Mouse (Mus musculus): ENCODE measurements around the gene Usp7. TPM values are rescaled to one million over a fixed set of nuclear protein-coding genes. Genes with fewer than 3 reads are reported as not detected.

Usp7 gene
- polyA plus RNA-seq, 1 experiment from 2014 or later: 31.9 TPM

DNA sequence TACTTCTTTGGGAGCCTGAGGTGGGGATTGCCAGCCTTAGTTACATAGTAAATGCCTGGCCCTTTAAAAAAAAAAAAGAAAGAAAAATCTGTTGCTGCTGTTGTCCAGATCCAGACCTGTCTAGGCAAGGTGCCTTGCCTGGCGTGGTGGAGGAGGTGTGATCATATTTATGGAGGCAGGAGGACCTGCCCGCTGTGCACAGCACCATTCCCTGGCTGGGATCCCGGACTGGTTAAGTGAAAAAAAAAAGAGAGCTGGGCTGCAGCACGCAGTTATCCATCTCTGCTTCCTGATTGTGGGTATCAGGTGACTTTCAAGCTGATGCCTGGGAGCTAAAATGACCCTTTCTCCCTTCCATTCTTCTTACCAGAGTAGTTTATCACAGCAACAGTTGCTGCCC, 107.0 kb downstream of the Usp7 start:
- Histone ChIP-seq H3K9ac (ENCODE audit: low read depth, low read length) (no peak overlapping the region), H3K36me3 (ENCODE audit: control insufficient read depth, insufficient read depth, low read length) (peaks cover 10% of the 10 kb centered on the region), H3K4me2 (no peak overlapping the region), H3K4me1 (ENCODE audit: control insufficient read depth, insufficient read depth, low read length) (peaks cover 8% of the 10 kb centered on the region; the same call in 1 of the 2 replicates), H3K9me3 (replicated peaks; ENCODE audit: control insufficient read depth, low read length) (no peaks in the 10 kb centered on the region), H3K27ac (ENCODE audit: low read depth, low read length) (no peak overlapping the region), H3K27me3 (ENCODE audit: control insufficient read depth, insufficient read depth, low read length) (no peaks in the 10 kb centered on the region), H3K4me3 (ENCODE audit: low read depth, low read length) (no peak overlapping the region)
- ATAC-seq (replicated peaks; ENCODE audit: insufficient number of reproducible peaks, low FRiP score, low TSS enrichment): no peak
- 71% methylated on average over 4 of the region's 4 CpGs for WGBS (ENCODE audit: insufficient replicate concordance)

DNA sequence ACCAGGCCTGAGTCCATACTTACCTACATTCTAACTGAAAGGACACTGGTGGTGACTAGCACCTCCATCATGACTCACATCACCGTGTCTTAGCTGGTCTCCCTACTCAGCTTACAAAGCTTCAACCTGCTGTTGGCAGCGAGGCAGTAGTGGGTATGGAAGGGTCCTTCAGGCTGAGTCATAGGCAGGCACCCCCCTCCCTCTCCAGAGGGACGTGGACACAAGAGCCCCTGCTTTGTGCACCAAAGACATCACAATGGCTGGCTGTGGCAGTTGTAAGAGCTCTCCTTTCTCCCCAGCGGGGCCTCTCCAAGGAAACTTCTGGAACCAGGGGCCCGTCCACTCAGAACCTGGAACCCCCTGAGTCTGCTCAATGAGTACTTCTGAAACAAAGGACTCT, 111.6 kb downstream of the Usp7 start, which contains the start of gene Gm5767:
TSS of gene Gm5767 (plus strand) at position 301 of the 400 bp plus-strand sequence.
- H3K36me3 ChIP-seq (ENCODE audit: control insufficient read depth, insufficient read depth, low read length): no peaks in the 10 kb centered on the region; the same call in 1 of the 2 replicates
- H3K27ac ChIP-seq (ENCODE audit: low read depth, low read length): no peak within 1 kb of the TSS
- H3K9me3 ChIP-seq (replicated peaks; ENCODE audit: control insufficient read depth, low read length): no peaks in the 10 kb centered on the region
- WGBS (ENCODE audit: insufficient replicate concordance): 77% methylated on average over 5 of the region's 5 CpGs
- H3K9ac ChIP-seq (ENCODE audit: low read depth, low read length): no peak within 1 kb of the TSS
- no peak within 1 kb of the TSS for H3K4me3 ChIP-seq (ENCODE audit: low read depth, low read length)
- H3K4me1 ChIP-seq (ENCODE audit: control insufficient read depth, insufficient read depth, low read length): no peaks in the 10 kb centered on the region
- no peak for ATAC-seq (replicated peaks; ENCODE audit: insufficient number of reproducible peaks, low FRiP score, low TSS enrichment)
- no peaks in the 10 kb centered on the region for H3K27me3 ChIP-seq (ENCODE audit: control insufficient read depth, insufficient read depth, low read length)
- no peak within 1 kb of the TSS for H3K4me2 ChIP-seq

DNA sequence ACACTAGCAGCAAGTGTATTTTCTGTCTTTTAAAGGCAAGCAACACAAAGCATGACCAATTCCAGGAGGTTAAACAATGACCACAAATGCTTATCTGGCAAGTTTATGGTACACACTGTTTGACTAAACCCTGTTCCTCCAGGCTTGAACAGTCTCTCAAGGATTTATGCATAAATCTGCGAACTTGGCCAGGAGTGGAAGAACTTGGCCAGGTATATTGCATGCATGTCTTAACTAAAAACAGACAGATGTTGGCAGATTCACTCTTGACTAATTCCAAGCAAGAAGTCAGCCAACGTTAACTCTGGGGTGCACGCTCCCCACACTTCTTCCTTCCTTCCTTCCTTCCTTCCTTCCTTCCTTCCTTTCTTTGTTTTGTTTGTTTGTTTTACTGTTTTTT, 112.3 kb downstream of the Usp7 start:
- Histone ChIP-seq H3K27me3 (ENCODE audit: control insufficient read depth, insufficient read depth, low read length) (no peaks in the 10 kb centered on the region), H3K9ac (ENCODE audit: low read depth, low read length) (no peak overlapping the region), H3K9me3 (replicated peaks; ENCODE audit: control insufficient read depth, low read length) (no peaks in the 10 kb centered on the region), H3K36me3 (ENCODE audit: control insufficient read depth, insufficient read depth, low read length) (no peaks in the 10 kb centered on the region), H3K4me2 (no peak overlapping the region), H3K4me1 (ENCODE audit: control insufficient read depth, insufficient read depth, low read length) (no peaks in the 10 kb centered on the region), H3K27ac (ENCODE audit: low read depth, low read length) (no peak overlapping the region), H3K4me3 (ENCODE audit: low read depth, low read length) (no peak overlapping the region)
- 73% methylated on average over 3 of the region's 3 CpGs for WGBS (ENCODE audit: insufficient replicate concordance)
- ATAC-seq (replicated peaks; ENCODE audit: insufficient number of reproducible peaks, low FRiP score, low TSS enrichment): no peak

DNA sequence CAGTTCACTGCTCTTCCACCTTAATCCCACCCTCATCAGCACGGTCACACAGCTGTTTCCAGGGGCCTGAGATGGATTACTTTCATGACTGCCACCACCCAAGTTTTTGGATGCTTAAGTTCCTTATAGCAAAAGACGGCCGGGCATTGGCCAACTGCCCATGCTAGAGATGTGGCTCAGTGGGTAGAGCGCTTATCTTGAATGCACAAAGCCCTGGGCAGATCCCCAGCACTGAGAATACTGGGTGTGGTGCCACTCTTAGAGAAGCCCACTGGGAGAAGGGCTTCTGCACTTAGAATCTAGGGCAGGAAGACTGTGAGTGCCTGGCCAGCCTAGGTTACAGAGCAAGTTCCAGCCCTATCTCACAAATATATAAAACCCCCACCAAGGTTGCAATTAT, 113.4 kb downstream of the Usp7 start:
- no peak overlapping the region for H3K4me3 ChIP-seq (ENCODE audit: low read depth, low read length)
- no peaks in the 10 kb centered on the region for H3K9me3 ChIP-seq (replicated peaks; ENCODE audit: control insufficient read depth, low read length)
- H3K27ac ChIP-seq (ENCODE audit: low read depth, low read length): no peak overlapping the region
- H3K27me3 ChIP-seq (ENCODE audit: control insufficient read depth, insufficient read depth, low read length): no peaks in the 10 kb centered on the region
- no peak for ATAC-seq (replicated peaks; ENCODE audit: insufficient number of reproducible peaks, low FRiP score, low TSS enrichment)
- no peak overlapping the region for H3K4me2 ChIP-seq
- no peaks in the 10 kb centered on the region for H3K36me3 ChIP-seq (ENCODE audit: control insufficient read depth, insufficient read depth, low read length)
- no peak overlapping the region for H3K9ac ChIP-seq (ENCODE audit: low read depth, low read length)
- H3K4me1 ChIP-seq (ENCODE audit: control insufficient read depth, insufficient read depth, low read length): no peaks in the 10 kb centered on the region
- WGBS (ENCODE audit: insufficient replicate concordance): 82% methylated on average over 4 of the region's 4 CpGs

DNA sequence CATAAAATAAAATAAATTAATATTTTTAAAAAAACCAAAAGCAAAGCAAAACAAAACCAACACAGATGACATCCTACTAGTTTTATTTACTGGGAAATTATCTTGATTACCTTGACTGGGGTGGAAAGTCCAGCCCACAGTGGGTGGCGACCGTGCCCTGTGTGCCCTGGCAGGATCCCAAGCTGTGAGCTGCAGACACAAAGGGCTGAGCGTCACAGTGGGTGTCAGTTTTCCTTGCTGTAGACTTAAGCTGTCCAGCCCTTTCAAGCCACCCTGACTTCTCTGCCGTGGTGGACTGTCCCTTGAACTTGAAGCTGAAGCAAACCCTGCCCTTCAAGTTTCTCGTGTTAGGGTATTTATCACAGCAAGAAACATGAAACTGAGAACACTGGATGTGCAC, 114.1 kb downstream of the Usp7 start:
- WGBS (ENCODE audit: insufficient replicate concordance): 70% methylated on average over 5 of the region's 5 CpGs
- Histone ChIP-seq H3K4me1 (ENCODE audit: control insufficient read depth, insufficient read depth, low read length) (no peaks in the 10 kb centered on the region), H3K4me2 (no peak overlapping the region), H3K36me3 (ENCODE audit: control insufficient read depth, insufficient read depth, low read length) (no peaks in the 10 kb centered on the region), H3K27me3 (ENCODE audit: control insufficient read depth, insufficient read depth, low read length) (no peaks in the 10 kb centered on the region), H3K27ac (ENCODE audit: low read depth, low read length) (no peak overlapping the region), H3K4me3 (ENCODE audit: low read depth, low read length) (no peak overlapping the region), H3K9ac (ENCODE audit: low read depth, low read length) (no peak overlapping the region), H3K9me3 (replicated peaks; ENCODE audit: control insufficient read depth, low read length) (no peaks in the 10 kb centered on the region)
- no peak for ATAC-seq (replicated peaks; ENCODE audit: insufficient number of reproducible peaks, low FRiP score, low TSS enrichment)

DNA sequence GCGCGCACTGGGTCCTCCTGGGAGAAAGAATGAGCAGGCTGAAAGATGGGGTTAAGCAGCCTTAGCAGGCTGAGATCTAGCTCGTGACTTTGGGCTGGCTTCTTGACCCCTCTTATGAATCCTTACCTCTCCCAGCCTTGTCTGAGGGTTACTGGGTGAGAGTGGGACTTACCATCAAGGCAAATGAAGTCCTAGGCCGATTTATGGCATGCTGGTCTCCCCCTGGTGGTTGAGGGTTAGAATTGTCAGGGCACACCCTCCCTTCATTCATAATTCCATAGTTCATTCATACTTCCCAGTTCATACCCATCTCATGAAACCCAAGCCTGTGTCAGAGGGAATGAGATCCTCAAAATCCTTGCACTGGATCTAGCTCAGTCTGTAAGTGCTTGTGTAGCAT, 115.3 kb downstream of the Usp7 start:
- Histone ChIP-seq H3K27me3 (ENCODE audit: control insufficient read depth, insufficient read depth, low read length) (no peaks in the 10 kb centered on the region), H3K9me3 (replicated peaks; ENCODE audit: control insufficient read depth, low read length) (no peaks in the 10 kb centered on the region), H3K4me1 (ENCODE audit: control insufficient read depth, insufficient read depth, low read length) (no peaks in the 10 kb centered on the region), H3K27ac (ENCODE audit: low read depth, low read length) (no peak overlapping the region), H3K4me2 (no peak overlapping the region), H3K36me3 (ENCODE audit: control insufficient read depth, insufficient read depth, low read length) (no peaks in the 10 kb centered on the region), H3K9ac (ENCODE audit: low read depth, low read length) (no peak overlapping the region), H3K4me3 (ENCODE audit: low read depth, low read length) (no peak overlapping the region)
- WGBS (ENCODE audit: insufficient replicate concordance): 47% methylated on average over 4 of the region's 4 CpGs
- ATAC-seq (replicated peaks; ENCODE audit: insufficient number of reproducible peaks, low FRiP score, low TSS enrichment): no peak

DNA sequence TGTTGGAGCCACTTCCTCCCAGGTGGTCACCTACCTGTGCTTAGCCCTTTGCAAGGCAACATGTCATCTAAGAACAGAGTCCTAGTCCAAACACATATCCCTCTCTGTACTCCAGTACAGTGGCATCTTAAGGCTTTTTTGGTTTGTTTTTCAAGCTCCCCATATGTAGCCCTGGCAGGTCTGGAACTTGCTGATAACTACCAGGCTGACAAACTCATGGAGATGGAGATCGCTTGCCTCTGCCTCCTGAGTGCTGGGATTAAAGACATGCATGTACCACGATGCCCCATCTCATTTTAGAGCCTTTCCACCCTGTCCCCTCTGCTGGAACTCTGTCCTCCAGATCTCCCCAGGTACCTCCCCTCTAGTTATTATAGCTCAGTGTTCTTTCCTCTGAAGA, 115.9 kb downstream of the Usp7 start:
- Histone ChIP-seq H3K9ac (ENCODE audit: low read depth, low read length) (no peak overlapping the region), H3K4me3 (ENCODE audit: low read depth, low read length) (no peak overlapping the region), H3K9me3 (replicated peaks; ENCODE audit: control insufficient read depth, low read length) (no peaks in the 10 kb centered on the region), H3K36me3 (ENCODE audit: control insufficient read depth, insufficient read depth, low read length) (no peaks in the 10 kb centered on the region), H3K27ac (ENCODE audit: low read depth, low read length) (no peak overlapping the region), H3K4me2 (no peak overlapping the region), H3K4me1 (ENCODE audit: control insufficient read depth, insufficient read depth, low read length) (no peaks in the 10 kb centered on the region), H3K27me3 (ENCODE audit: control insufficient read depth, insufficient read depth, low read length) (no peaks in the 10 kb centered on the region)
- 64% methylated on average over 2 of the region's 2 CpGs for WGBS (ENCODE audit: insufficient replicate concordance)
- no peak for ATAC-seq (replicated peaks; ENCODE audit: insufficient number of reproducible peaks, low FRiP score, low TSS enrichment)

DNA sequence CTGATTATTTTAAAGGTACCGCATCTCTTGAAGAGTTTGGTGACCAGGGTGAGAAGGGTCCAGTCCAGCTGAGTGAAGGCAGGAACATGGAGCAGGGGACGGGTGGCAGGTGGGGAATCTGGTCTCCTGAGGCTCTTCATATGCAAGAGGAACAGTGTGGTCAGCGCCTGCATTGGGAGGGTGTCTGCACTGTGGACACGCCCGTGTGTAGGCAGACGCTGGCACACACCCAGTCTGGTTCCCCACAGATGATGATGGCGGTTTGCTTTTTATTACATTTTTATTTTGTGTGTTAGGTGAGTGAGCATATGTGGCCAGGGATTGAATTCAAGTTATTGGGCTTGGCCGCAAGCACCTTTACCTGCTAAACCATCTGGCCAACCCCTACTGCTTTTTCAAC, 116.5 kb downstream of the Usp7 start:
- ATAC-seq (replicated peaks; ENCODE audit: insufficient number of reproducible peaks, low FRiP score, low TSS enrichment): no peak

DNA sequence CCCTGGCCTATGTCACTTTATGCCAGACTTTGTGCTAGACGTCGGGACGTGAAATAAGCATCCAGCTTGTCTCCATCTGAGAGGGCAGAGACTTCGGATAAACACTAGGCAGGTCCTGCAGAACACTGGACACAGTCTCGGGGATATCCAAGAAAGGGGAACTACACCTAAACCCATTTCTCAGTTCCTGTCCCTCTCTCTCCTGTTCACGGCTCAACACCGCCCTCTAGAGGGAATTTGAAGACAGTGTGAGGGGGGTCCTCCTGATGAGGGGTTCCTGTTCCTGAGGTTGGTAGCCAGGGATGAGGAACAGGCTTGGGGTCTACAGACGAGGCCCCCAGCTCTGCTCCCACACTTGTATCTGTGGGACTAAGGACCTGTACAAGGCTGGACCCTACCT, 117.9 kb downstream of the Usp7 start:
- ATAC-seq (replicated peaks; ENCODE audit: insufficient number of reproducible peaks, low FRiP score, low TSS enrichment): no peak
- no peaks in the 10 kb centered on the region for H3K36me3 ChIP-seq (ENCODE audit: control insufficient read depth, insufficient read depth, low read length)
- no peak overlapping the region for H3K4me3 ChIP-seq (ENCODE audit: low read depth, low read length)
- peaks cover 19% of the 10 kb centered on the region for H3K4me1 ChIP-seq (ENCODE audit: control insufficient read depth, insufficient read depth, low read length)
- H3K9me3 ChIP-seq (replicated peaks; ENCODE audit: control insufficient read depth, low read length): no peaks in the 10 kb centered on the region
- H3K27ac ChIP-seq (ENCODE audit: low read depth, low read length): no peak overlapping the region
- 5% methylated on average over 8 of the region's 8 CpGs for WGBS (ENCODE audit: insufficient replicate concordance)
- no peak overlapping the region for H3K9ac ChIP-seq (ENCODE audit: low read depth, low read length)
- H3K4me2 ChIP-seq: no peak overlapping the region
- no peaks in the 10 kb centered on the region for H3K27me3 ChIP-seq (ENCODE audit: control insufficient read depth, insufficient read depth, low read length)

More for the DNA sequence above, 116.5 kb downstream of the Usp7 start:
- no peaks in the 10 kb centered on the region for H3K36me3 ChIP-seq (ENCODE audit: control insufficient read depth, insufficient read depth, low read length)
- no peak overlapping the region for H3K27ac ChIP-seq (ENCODE audit: low read depth, low read length)
- no peak overlapping the region for H3K4me3 ChIP-seq (ENCODE audit: low read depth, low read length)
- no peaks in the 10 kb centered on the region for H3K27me3 ChIP-seq (ENCODE audit: control insufficient read depth, insufficient read depth, low read length)
- peaks cover 5% of the 10 kb centered on the region for H3K4me1 ChIP-seq (ENCODE audit: control insufficient read depth, insufficient read depth, low read length)
- no peaks in the 10 kb centered on the region for H3K9me3 ChIP-seq (replicated peaks; ENCODE audit: control insufficient read depth, low read length)
- no peak overlapping the region for H3K4me2 ChIP-seq
- H3K9ac ChIP-seq (ENCODE audit: low read depth, low read length): no peak overlapping the region
- 80% methylated on average over 8 of the region's 8 CpGs for WGBS (ENCODE audit: insufficient replicate concordance)
